Mouse (Mus musculus): Measurements from ENCODE around the gene Ifnar2. TPM values are rescaled to one million over a fixed set of nuclear protein-coding genes. Genes with fewer than 3 reads are reported as not detected.

The Ifnar2 gene
- 10 to 100 TPM; 19.4 to 22.9 TPM for total RNA-seq (2021)
- long read RNA-seq, experiment 1, transcript Ifnar2-203 (7 exons, 1,099 nt): major isoform, 14 of 22 reads
- long read RNA-seq, experiment 1, partial matches to known transcripts: 0 of 22 reads
- long read RNA-seq, experiment 1, other reads (novel, unspliced or antisense): 2 of 22 reads
- long read RNA-seq, experiment 2, transcript Ifnar2-203 (7 exons, 1,099 nt): major isoform, 7 of 13 reads
- long read RNA-seq, experiment 2, transcript Ifnar2-201 (9 exons, 3,047 nt): minor isoform, 5 of 13 reads
- long read RNA-seq, experiment 2, partial matches to known transcripts: 0 of 13 reads
- long read RNA-seq, experiment 2, other reads (novel, unspliced or antisense): 1 of 13 reads

DNA sequence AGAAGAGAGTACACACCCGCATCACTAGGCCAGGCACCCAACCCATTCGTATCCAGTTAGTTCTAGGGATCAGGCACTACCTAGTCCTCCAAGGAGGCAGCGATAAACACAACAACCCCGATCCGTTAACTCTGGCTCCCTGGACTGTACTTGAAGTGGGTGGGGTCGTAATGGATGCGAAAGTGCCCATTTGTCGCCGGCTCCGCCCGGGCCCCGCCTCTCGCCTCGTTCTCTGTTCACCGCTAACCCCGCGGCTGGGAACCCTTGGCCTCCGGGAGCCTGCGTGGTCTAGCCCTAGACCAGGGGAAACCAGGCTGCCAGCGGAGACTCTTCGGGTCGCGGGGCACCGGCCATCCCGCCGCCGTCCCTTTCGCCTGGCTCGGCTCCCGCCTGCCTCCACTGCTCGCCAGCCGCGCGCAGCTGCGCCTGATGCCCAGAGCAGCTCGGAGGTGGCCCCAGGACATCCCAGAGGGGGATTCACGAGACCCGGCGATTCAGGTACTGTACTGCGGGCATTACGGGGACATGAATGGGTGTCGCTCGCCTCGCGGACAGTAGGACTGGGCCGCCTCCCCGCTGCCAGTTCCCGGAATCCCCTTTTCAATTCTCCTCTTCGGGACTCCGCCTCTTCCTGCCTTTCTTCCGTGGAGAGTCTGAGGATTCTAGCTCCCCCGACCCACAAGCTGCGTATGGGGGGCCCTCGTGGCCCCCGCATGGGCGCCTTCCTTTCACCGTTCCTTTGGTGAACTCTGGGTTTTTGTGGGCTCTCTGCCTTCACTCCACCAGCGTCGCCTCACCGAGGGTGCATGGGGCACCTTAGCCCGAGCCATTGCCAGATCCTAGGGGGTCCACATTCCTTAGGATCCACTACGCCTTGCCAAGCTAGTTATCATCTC is at the start of gene Ifnar2:
Gene Ifnar2 (plus strand): TSS at position 207 of the 896 bp plus-strand sequence.
- DNase-seq: peak; percentile 76

DNA sequence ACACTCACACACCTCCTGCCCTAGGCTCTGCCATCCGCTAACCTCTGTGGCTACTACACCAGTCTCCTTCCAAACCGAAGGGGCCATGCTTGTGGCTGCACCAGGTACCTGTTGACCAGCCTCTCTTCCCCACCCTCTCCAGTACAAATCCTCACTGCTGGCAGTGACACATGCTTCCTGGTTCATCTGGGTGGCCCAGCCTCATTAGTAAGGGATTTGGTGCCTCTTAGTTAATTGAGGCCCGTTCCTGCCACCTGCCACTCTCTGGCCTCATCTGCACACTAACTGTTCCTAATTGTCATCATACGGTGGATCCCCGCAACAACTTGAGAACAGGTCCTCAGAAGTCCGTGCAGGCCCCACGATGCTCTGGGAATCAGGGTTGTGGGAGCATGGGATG is 45.0 kb upstream of the Ifnar2 start:
- DNase-seq: no peak

DNA sequence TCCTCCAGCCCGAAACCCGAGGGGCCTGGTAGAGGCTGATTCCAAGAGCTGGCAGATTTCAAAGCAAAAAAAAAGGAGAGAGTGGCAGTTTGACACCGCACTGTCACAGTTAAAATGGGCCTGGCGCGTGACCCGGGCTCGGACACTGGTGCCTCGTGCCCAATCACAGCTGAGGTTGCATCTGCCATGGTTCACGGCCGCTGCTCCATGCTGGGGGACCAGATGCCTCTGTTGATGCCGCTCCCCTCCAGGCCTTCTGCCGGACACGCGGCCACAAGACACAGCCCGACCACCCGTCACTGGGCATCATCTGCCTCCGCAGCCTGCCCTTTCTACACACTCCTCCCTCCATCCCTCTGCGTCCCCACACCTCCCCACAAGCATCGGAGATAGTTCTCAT is 43.7 kb upstream of the Ifnar2 start:
- DNase-seq: no peak

DNA sequence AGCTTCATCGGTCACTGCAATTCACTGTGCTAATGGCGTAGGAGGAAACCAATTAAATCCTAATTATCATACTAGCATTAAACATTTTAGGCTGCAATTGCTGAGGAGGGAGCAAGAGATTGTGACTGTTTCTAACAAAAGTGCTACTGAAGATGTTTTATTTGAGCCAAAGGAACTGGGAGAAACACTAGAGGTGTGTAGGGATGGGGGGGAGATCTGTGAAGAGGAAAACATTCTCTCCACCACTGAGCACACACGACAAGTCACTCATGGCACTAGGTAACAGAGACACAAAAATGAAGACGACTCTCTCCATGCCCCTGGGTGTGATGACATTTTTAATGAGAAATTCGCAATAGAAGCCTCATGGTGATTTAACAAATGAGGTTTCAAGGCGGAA is 42.1 kb upstream of the Ifnar2 start:
- DNase-seq: no peak

DNA sequence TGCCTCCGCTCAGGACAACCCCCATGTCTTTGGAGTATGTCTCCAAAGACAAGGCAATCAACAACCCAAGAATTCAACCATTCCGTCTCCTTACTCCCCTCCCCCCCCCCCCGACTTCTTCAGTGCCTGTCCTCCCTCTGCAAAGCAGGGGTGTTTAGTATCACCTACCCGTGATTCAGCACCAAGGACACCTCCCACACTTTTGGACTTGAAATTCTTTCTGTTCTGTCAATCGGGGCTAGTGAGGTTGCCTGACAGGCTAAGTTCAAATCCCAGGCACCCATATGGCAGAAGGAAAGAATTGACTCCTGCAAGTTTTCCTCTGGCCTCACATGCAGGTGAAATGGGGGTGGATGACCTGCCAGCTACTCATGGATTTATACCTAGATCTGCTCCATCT is 41.4 kb upstream of the Ifnar2 start:
- no peak for DNase-seq

DNA sequence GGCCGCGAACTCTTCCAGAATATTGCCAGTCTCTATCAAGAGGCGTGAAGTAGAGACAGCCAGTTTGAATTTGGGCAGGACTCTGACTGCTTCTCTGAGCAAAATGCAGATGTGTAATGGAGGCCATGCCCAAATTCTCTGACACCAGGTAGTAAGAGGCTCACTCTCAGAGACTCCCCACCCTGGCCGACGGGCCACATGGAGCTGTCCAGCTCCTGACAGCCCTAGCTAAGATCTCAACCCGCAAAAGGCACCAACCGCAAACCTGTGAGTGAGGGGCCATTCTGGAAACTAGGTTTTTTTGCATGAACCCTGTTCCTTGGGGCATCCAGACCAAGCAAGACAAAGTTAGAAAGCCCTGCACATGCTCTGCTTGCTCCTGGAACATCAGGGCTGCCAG is 39.7 kb upstream of the Ifnar2 start:
- DNase-seq: no peak

DNA sequence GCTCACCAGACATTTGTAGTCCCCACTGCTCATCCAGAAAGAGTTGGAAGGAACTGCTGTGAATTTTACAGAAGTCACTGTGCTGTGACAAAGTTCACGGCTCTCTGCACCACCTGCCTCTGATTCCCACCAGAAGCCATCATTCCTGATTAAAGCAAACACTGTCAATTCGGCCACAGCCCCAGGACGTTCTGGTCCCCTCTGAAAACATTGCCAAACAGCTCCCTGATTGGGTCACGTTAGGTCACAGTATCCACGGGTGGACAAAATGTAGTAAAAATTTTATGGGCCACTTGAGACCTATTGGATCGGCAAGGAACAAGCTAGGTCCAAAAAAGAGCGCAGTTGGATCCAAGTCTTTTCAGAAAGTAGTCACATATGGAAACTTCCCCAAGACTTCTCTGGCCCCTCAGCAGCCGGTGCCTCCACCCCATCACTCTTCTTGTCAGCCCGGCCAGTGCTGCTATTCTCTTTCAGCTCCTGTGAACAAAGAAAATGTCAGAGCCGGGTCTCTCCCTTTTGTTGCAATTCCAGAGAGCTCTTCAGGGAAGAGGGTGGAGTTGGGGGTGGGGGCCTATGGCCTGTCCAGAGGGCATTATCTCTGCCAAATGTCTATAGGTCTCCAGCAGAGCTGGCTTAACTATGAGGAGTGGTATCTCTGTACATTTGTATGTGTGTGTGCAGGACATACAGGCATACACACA is 38.2 kb upstream of the Ifnar2 start:
- DNase-seq: no peak

DNA sequence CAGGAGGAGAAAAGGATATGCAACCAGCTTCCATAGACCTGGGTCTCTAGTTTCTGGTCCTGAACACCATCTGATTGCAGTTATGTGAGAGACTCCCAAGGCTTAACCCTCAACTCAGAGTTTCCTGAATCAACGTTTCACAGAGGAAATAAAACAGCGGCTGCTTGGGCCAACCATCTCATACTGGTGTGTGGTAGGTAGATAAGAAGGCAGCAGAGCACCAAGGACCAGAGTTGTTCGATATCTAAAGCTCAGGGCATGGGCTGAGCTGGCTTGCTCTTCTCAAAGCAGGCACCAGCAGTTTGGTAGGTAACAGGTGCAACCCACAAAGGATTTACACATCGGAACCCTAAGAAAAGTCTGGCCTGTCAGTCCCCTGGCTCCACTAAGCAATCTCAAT is 35.8 kb upstream of the Ifnar2 start:
- no peak for DNase-seq

DNA sequence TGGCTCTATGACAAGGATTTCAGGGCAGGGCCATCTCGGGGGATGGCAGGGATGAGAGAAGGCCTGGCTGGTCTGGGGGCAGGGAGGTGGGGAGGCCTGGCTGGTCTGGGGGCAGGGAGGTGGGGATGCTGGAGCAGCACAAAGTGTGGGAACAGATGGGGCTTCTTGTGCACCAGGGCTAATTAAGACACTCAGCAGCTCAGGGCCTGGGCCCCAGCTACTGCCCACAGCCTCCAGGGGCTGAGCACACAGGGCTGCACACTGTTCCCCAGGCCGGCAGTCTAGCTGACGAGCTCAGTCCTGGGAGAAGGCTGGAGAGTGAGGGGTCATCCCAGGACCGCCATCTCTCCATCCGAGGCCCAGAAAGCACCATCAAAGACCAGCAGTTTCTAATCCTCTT is 35.1 kb upstream of the Ifnar2 start:
- DNase-seq: no peak

DNA sequence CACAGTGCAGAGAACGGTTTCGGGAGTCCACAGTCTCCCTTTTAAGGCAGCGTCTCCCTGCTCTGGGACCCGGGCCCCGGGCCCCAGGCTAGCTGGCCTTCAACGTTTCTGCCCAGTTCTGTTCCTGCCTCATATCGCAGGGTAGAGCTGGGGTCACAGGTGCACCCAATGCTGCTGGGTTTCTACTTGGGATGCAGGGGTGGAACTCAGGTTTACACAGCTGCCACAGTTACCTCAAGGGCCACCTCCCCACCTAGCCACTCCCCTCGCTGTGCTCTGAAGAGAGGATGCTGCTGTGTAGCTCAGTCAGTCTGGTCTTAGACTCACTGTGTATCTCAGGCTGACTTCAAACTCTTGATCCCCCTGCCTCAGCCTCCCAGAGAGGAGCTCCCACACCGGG is 26.1 kb upstream of the Ifnar2 start:
- no peak for DNase-seq

DNA sequence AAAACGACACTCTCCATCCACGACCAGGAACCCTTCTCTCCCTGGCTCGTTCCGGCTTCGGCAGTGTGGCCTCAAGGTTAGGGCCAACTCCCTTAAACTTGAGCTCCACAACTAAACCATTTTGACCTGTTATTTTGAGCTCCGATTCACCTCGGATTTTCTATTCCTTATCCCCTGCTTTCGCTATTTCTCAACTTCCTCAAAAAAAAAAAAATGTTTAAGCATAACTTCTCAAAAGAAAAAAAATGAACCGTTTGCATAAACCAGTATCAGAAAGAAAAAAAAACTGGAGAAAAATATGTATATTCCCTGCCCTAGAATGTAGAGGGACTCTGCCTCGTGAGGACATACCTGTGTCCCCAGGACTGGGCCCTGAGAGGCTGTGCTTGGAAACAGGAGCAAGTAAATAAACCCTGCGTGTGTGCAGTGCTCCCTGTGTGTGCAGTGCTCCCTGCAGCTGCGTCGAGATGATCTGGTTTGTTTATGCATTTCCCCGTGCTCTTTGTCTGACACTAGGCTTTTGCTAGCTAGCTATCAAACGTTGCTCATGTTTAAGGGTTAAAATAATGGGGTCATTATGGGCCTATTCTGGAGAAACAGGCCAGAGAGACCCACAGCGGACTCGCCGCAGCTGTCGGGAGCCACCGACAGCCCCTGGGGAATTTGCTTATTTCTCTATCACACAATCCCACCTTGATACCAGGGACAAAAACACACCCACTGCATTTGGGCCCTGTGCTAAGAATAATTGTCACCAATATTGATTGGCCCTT is 24.9 kb upstream of the Ifnar2 start:
- DNase-seq: no peak

DNA sequence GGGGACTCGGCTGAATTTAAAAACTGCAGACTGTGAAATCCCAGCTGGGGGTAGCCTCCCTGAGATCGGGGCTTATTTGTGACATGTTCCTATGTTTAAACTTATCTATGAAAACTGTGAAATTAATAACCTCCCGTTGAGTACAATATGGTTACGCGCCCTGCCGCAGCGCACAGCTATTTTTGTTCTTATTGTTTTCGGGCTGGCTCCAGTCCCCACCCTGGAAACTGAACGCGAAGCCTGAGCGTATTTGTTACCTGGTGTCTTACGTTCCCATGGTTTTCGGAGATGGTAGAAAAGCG is 24.4 kb upstream of the Ifnar2 start:
- DNase-seq: no peak

DNA sequence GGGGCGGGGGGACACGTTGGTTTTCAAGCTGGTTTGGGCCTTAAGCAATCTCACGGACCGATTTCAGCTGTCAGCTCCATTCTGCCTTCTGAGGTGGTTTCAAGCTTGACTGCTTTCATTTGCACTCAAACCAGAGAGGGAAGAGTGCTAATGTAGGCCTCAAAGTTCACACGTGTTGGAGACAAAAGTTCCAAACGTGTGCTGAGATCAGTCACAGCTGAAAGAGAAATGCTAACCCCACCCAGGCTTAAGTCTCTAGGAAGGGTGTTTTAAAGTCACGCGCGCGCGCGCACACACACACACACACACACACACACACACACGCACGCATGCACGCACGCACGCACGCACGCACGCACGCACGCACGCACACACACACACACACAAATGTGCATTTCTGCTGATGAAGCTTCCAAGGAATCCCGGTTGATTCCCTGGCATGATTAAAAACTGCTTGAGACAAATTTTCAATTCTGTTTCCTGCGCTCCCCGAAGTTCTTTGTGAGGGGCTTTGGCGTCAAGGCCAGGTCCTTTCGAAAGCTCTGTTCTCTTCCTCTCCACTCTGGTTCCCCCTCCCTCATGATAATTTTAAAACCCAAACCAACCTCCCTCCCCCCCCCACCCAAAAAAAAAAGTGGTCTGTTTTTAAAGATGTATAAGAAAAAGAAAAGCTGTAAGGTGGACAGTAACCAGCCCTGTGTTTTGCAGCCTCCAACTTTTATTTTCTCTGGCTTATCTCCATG is 23.8 kb upstream of the Ifnar2 start:
- no peak for DNase-seq

DNA sequence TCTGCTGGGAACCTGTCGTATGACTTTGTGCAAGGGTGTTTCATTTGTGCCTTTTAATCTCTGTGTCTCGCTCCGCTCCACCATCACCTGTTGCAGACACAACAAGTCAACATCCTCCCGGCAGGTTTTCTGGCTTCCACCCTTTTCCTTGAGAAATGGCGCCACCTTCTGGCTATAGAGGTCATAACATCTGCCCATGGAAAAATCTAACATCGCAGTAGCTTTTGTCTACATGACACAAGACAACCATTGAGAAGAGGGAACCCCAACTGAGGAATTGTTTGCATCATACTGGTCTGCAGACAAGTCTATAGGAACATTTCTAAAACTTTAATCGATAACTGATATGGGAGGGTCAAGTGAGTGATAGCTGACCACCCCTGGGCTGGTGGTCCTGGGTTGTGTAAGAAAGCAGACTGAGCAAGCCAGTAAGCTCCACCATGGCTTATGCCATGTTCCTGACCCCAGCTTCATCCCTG is 20.5 kb upstream of the Ifnar2 start:
- DNase-seq: peak; percentile 71

DNA sequence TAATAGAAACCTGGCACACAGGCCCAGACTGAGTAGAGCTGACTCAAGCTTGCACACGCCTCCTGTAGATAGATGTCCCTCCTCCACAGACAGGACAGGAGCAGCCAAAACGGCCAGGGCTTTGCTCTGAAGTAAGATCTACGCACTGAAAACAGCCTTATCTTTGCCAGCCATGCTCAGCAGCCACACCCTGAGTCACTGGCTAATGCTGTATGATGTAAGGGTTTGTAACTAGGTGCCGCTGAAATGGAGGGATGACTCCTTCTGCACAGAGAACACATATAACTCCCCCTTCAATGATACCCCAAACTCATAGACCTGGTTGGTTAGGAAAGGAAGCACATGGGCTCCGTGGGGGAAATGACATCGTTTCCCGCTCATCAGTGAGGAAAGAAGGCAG is 19.8 kb upstream of the Ifnar2 start:
- no peak for DNase-seq

DNA sequence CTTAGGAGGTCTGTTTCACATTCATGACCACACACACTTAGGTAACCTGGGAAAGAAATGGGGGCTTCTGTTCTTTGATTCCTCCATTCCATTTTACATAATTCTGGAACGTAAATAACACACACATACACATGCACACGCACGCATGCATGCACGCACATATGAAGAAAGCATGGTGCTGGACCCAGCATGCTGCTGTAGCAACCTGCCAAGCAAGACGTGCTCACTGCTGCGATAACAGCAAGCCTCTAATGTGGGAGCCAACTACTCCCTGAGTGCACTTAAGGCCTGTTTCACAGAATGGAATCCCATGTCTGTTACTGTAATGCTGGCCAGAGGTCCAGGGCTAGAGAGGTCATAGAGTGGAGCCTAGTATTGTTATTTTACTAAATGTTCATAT is 19.4 kb upstream of the Ifnar2 start:
- DNase-seq: no peak

DNA sequence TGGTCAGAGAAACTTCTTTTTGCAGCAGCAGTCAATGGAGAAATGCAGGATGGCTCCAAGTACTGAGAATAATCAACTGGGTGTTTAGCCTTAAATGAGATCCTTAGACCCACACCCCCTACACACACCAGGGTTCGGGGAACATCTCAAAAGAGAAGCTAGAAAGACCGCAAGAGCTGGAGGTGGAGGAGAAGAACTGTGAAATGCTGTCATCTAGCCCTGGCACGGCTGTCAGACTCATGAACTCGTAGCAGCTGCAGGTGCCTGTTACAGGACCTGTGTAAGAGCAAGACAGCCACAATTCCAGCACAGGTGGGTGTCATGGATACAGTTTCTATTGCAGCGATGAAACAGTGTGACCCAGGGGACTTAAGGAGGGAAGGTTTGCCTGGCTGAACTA is 18.9 kb upstream of the Ifnar2 start:
- no peak for DNase-seq

DNA sequence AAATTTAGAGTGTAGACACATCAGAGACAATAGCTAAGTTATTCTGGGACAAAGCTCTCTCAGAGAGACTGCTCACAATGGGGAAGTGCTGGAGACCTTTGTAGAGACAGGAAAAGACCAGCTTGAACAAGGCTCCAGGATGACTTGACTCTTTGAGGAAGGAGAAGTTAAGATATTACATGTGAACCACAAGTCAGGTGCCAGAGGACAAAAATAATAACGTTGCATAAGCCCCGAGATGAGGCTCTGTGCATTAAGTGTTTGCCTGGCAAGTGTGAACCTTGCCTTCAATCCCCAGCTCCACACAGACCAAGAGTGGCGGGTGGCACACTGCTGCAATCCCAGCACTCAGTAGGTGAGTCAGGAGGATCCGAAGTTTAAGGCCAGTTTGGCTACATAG is 18.0 kb upstream of the Ifnar2 start:
- no peak for DNase-seq

DNA sequence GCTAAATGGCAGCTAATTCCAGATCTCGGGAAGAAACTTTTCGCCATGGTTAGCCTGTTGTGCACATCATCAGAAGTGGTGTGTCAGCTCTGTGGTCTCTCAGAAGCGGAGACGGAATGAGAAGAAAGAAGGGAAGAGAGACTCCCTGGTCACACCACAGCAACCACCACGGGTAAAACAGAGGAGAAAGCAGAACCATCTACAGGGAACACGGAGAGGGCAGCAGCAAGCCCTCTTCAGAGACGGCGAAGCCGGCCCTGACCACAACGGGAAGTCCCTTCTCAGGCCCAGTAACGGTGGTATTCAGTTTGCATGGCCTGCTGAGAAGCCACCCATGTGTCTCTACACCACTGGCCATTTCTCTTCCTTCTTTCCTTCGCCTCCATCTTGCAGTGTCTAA is 17.4 kb upstream of the Ifnar2 start:
- DNase-seq: no peak

DNA sequence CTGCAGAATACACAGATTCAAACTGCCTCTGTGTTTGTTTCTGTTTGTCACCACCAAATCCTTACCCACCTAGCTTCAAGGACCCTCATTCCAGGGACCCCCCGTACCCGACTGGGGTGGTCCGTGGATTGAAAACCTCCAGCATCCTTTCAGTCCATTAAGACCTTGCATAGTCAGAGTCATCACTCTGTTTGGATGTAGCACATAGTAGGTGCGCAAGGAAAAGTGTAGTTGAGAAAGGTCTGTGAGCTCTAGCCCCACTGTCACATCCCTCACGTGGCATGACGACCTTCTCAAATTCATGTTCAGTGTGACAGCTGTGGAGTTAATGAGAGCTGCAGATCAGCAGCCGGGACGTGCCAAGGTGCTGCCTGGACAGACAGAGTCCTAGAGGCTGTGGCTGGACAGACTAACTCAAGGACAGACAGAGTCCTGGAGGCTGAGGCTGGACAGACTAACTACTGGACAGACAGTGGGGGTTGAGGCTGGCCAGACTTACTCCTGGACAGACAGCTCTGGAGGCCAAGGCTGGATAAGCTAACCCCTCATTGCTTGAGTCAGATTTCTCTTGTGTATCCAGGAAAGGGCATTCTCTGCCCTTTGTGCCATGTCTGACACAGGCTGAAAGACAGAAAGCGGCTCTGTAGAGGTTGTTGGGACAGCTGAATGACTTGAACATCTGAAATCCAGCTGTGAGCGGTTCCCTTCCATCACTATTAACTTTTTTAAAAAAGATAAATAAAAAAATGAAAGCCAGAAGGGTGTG is 15.6 kb upstream of the Ifnar2 start:
- DNase-seq: no peak

DNA sequence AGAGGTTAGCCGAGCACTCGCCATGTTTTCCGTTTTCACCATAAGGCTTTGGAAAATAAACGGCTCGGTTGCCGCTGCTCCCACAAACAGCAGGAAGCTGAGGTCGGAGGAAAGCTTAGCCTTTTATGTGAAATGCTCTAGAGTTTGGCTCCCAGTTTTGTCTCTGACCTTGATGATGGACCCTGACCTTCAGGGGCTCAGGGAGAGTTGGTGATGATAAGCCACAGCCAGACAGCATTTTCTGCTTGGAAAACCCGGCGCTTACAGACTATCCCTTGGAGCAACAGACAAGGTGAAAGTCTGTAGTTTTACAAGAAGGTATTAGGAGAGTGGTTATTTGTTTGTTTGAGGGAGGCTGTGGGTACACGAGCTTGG is 15.1 kb upstream of the Ifnar2 start:
- no peak for DNase-seq
